Mouse (Mus musculus): ENCODE results near the gene Tgfb3. TPM values are rescaled to one million over a fixed set of nuclear protein-coding genes. Genes with fewer than 3 reads are reported as not detected.

Tgfb3 gene
- polyA plus RNA-seq (2015; fragmentation: Nextera tagmentation; extraction: Ambion mirVana), result 2.6 and 2.9 TPM in 2 replicates

DNA sequence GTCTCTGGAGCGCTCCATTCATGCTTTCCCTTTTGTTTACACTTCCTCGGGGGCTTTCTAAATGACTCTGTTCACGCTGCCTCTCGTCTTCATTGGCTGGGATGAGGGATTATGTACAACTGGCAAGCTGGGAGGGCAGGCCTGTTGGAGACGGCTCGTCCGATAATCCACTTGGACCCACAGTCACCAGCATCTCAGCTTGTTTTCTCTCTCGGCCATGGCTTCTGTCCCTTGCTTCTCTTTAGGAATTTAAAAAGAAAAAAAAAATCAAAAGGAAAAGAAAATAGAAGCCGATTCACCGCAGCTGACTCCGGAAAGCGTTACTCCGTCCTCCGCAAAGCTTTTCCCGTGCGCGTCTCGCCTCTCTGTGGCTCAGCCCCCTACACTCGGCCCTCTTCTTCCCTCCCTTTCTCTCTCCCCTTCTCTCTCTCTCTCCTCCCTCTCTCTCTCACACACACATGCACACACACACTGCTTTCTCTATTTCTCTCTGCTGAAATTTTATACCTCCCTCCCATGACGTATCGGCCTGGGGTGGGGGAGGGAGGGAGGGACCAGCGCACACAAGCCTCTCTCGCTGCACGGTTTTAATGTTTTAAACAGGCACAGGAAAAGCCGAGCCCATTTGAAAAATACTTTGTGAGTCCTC lies at the start of gene Tgfb3:
Gene Tgfb3, minus strand, starts transcription at position 489 of the 649 bp plus-strand sequence.
- peak; percentile 52 for DNase-seq (ENCODE audit: low spot score)

DNA sequence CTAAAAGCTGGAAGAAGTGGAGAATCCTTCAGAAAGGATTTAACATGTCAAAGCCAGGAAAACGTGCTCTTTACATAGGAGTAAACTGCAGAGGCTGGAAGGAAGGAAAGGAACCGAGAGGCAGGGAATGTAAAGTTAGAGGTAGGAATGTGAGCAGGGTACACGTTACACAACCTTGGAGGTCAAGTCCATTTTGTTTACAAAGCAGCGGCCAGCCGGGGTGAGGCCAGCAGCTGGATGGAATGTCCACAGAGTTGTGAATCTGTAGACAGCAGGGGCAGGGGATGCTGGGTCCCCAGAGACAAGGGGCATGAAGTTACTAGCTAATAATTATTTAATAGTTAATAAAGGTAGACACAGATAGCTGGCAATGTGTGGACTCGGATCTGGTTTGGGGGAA lies 49.3 kb upstream of the Tgfb3 start:
- DNase-seq (ENCODE audit: low spot score), result no peak

GRCm38 (mm10) chr12:86124016-86124415 lies 45.2 kb upstream of the Tgfb3 start:
- DNase-seq (ENCODE audit: low spot score), result no peak

- no peak for DNase-seq (ENCODE audit: low spot score)
Observed at GRCm38 (mm10) chr12:86116295-86116835, 37.5 kb upstream of the Tgfb3 start.

GRCm38 (mm10) chr12:86110637-86111036 lies 31.8 kb upstream of the Tgfb3 start:
- DNase-seq (ENCODE audit: low spot score), result peak; percentile 19

DNA sequence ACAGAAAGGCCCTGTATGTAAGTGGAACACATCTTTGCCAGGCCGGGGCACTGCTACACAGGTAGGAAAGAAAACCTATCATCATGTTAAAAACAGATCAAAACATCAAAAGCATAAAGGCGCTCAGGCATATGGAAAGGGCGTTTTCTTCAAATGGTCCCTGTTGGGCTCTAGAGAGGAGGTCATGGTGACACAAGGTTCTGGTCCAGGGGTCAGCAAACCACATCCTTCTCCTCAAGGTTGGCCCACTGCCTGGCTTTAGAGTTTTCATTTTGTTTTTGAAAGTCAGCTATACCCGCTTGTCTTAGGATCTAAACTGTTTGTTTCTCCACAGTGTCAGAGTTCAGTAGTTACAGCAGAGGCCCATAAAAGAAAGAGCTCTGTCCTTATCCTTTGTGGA lies 30.7 kb upstream of the Tgfb3 start:
- DNase-seq (ENCODE audit: low spot score), result no peak

DNA sequence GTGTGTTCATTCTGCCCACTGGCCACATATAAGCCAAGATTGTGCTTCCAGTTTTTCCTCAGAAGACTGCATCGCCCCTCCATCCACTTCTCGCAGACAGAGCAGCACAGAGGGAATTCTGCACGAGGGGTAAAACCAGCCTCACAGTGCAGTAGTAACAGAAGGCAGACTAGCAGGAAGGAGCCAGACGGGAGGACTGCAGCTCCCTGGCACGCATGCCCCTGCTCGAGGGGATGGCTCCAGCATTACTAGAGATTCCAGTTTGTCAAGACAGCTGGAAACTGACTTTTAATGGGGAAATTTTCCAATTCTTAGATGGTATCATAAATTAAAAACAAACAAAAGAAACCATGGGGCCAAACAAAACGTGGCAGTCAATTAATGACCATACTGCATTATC lies 28.8 kb upstream of the Tgfb3 start:
- no peak for DNase-seq (ENCODE audit: low spot score)

- DNase-seq (ENCODE audit: low spot score), result no peak
Observed at GRCm38 (mm10) chr12:86106086-86106485, 27.2 kb upstream of the Tgfb3 start.

DNA sequence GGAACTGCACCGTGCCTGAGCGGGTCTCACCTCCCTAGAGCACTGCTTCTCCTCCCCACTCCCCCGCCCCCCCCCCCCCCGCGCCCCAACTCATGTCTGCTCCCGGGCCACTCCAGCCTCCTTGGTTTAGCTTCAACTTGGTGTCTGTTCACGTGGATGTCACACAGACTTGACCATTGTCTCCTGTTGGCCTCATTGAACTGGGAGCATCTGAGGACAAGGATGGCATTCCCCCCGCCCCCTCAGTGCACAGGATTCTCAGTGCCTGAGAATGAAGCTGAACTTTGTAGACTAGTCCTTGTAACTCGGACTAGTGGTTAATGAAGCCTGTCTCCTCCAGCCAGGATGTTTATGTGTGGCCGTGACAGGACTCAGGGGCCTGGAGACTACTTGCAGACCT lies 26.7 kb upstream of the Tgfb3 start:
- no peak for DNase-seq (ENCODE audit: low spot score)

DNA sequence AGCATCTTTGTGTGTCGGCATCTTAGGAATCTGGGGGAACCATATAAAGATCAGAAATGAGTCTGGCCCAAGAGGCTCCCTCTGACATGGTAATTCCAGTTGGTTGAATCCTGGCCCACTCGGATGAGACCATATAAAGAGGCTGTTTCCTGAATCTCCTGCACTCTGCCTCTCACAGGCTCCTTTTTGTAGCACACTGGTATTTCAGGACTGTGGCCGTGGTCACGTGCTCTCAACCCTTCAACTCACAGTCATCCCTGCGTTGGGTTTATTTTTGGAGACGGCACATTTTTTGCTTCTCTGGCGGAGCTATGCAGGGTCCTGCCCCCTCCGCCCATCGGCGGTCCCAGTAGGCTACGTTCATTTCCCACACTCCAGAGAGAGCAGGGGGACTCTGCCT lies 25.5 kb upstream of the Tgfb3 start:
- no peak for DNase-seq (ENCODE audit: low spot score)

DNA sequence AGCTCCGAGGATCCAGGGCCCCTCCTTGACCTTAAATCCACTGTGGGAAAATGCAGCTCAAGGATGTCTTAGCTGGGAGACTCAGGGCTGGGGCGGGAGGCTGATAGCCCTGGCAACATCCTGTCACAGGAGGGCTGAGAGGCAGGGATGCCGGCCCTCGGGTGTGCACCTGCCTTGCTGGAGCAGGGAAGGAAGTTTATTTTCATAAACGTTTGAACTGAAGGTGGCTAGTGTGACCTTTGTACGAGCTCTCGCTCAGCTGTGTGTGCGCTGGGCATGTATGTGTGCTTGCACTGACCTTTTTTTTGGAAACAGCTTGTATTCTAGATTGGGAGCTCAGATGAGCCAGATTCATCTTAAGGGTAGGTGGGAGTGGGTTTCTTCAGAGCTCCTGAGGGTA lies 25.0 kb upstream of the Tgfb3 start:
- no peak for DNase-seq (ENCODE audit: low spot score)

DNA sequence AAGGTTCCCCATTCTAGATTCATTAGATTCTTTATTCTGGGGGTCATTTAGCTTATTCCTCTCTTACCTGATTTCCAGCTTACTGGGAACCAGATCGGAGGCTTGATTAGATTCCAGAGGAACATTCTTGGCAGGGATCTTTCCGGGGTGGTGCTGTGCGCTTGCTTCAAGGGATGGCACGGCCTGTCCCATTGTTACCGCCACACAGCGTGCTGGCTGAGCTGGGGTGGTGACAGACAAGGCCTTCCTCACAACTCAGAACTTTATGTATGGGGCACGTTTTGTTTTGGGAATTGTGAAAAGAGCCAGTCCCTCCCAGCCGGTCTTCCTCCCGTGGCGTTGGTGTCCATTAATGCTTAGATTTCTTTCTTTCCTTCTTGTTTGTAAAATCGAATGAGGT lies 24.6 kb upstream of the Tgfb3 start:
- DNase-seq (ENCODE audit: low spot score), result no peak

DNA sequence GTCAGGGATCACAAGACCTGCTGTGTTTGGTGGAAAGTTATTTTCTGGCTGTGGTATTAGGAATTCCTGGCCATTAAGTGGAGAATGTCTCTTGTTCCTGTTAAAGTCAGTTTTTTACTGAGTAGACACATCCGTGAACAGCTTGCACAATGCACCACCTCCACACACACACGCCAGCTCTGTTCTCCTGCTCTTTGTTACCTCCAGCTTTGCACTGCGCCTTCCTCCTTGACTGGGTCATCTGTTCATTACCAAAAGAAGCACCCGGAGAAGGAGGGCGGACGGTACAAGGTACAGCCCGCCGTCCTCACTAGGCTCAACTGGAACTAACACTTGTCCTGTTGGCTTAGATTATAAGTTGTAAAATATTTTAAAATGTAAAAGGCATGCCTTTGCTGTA lies 23.8 kb upstream of the Tgfb3 start:
- DNase-seq (ENCODE audit: low spot score), result no peak

DNA sequence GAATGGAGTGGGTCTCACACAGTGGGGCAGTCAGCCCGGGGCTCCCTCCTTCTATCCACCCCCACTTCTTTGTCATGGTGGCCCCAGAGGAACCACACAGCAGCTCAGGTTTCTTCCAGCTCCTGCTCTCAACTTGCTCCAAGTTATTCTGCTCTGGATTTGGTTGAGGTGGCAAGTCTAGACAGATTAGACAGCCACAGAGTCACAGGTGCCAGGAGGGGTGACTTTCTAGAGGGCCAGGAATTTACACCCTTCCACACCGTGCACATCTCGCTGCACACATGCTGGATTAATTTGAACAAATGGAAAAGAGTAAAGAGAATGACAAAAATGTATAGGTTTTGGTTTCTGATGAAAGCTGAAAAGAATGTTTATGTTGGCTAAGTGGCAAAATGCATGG lies 21.9 kb upstream of the Tgfb3 start:
- no peak for DNase-seq (ENCODE audit: low spot score)

GRCm38 (mm10) chr12:86097781-86098180 lies 18.9 kb upstream of the Tgfb3 start:
- no peak for DNase-seq (ENCODE audit: low spot score)

- DNase-seq (ENCODE audit: low spot score), result no peak
Observed at GRCm38 (mm10) chr12:86095806-86096205, 17.0 kb upstream of the Tgfb3 start.

DNA sequence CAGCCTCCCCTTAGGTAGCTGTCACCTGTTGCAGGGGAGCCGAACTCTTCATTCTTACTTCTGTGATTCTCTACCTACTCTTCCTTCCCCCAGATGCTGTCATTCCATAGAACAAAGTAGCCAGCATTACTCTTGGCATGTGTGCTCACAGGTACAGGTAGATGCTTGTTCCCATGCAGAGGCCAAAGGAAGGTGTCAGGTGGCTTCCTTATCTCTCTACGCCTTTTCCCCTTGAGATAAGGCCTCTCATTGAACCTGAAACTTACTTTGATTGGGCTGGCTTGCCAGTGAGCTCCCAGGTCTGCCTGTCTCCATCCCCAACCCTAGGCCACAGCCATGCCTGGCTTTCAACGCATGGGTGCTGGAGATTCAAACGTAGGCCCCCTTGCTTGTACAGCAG lies 15.2 kb upstream of the Tgfb3 start:
- DNase-seq (ENCODE audit: low spot score), result no peak

GRCm38 (mm10) chr12:86091601-86092132 lies 12.8 kb upstream of the Tgfb3 start:
- no peak for DNase-seq (ENCODE audit: low spot score)

DNA sequence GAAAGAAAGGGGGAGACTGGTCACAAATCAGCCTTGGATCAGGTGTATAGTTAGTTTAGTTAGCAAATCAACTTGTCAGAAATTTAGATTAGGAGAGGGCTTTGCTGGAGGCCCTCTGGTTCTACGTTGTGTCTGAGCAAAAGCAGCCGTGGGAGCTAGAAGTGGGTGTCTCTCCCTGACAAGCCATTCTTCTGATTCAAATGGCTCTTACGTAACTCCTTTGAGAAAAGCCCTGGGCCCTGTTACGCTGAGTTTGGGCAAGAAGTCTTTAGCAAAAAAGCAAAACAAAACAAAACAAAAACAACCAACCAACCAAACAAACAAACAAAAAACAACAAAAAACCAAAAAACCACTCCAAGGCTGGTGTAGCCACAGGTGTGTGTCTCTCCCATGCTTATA lies 11.9 kb upstream of the Tgfb3 start:
- no peak for DNase-seq (ENCODE audit: low spot score)

DNA sequence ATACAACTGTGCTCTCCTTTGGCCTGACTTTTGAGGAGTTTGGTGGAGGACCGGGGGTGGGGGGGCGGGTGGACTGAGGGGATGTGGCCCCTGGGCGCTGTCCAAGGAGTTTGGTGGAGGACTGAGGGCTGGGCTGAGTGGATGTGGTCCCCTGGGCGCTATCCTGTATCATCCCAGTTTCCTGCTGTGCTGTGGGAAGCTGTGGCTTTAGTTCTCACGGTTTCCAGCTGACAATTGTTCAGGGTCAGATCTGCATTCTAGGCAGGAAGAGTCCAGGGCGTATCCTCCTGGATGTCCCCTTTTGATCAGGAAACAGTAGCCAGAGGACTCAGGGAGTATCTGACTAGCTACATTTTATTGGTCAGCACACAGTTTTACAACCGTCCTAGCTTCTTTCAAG lies 9.2 kb upstream of the Tgfb3 start:
- no peak for DNase-seq (ENCODE audit: low spot score)

DNA sequence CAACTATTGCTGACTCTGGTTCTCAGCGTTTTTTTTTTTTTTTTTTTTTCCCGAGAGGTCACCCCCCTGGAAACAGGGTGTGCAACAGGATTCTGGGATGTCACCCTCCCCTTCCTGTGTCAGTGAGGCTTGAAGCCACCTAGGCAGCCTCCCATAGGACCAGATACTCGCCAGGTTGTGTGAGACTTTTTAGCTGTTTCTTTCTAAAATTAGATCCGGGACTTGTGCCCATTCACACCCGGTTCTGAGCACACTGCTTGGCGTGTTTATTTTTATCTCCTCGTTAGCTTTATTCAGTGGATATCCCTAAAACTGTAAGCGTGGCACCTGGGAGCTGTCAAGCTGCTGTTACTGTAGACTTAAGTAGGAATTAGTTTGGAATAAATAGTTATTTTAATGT lies 7.7 kb upstream of the Tgfb3 start:
- DNase-seq (ENCODE audit: low spot score), result no peak

GRCm38 (mm10) chr12:86085873-86086272 lies 7.0 kb upstream of the Tgfb3 start:
- DNase-seq (ENCODE audit: low spot score), result no peak

DNA sequence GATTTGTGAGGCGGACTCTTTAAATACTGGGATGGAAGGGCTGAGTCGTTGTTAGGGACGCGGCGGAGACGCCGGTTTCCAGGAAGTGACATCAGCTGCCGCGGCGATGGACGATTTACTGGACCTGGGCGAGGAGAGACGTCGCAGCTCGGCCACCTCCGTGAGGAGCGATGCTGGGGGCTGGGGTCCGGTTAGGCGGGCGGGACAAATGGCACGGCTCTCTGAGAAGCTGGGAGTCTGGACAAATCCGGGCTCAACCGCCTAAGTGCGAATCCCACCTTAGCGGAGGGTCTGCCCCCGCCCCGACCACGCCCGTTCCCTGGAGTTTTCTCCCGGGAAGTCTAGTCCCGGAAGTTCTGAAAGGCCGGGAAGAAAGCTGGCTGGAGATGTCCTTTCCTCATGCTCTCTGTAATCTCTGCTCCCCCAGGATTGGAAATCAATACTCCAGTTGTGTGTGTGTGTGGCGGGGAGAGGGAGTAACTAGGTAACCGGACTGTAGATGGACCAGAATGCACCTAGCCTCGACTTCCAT lies 3.7 kb upstream of the Tgfb3 start, which contains the start of gene Ift43:
Gene Ift43, plus strand, starts transcription at position 61 of the 532 bp plus-strand sequence.
- peak; percentile 28 for DNase-seq (ENCODE audit: low spot score)

Measured in thymus, postnatal 0 days (tissue).